12 mouse cellular contexts compared by ENCODE assay signal in the genomic region with DNA sequence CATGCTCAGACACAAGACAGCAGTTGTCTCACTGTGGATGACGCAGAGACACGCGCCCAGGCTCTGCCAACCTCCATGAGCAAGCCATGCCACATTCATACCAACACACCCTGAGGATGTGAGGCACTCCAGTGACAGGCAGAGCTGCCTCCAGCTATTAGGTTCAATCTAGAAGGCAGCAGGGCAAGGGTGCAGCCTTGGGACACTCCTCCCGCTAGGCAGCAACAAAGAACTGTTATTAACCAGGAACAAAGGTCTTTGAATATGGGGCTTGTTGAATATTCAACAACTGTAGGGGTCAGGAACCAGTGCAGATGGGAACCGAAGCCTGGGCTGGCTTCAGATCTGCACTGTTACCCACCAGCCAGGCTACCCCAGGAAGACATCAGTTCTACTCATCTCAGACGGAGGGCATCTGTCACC. TPM values are rescaled to one million over a fixed set of nuclear protein-coding genes. Genes with fewer than 3 reads are reported as not detected.
DNase-seq lines count a peak whose midpoint lies in the region; ATAC-seq and TF ChIP-seq lines count a peak whose summit lies in the region.
"Had no signal": no experiment of that assay in that cellular context is flagged by ENCODE, and none has a peak within 500 bp of the region (broad histone marks: within the 10 kb centered on the region; RNA-seq: fewer than 3 reads in every experiment).

No protein-coding gene starts in this region.

- no peak overlapping the region for H3K9ac ChIP-seq in hindbrain, embryonic 13.5 days
- H3K9ac ChIP-seq in stomach, postnatal 0 days (ENCODE audit: low read length): no peak overlapping the region

- DNase-seq in frontal cortex, postnatal 36 days (ENCODE audit: low spot score in 2 of 2): no peak
- DNase-seq in right cerebral cortex, adult 18-20 months: peak; percentile 48
- DNase-seq in right cerebral cortex, postnatal 14 days: no peak
- peak; percentile 35 for DNase-seq in stomach, postnatal 0 days (ENCODE audit: low spot score)
- no peak for DNase-seq in thymus, postnatal 10 days (ENCODE audit: low spot score in 2 of 2)
- no peak for DNase-seq in liver
- DNase-seq: gastrocnemius, postnatal 36 days; lung, adult 18-20 months had no signal

- peaks cover 7% of the 10 kb centered on the region for H3K36me3 ChIP-seq in hindbrain, embryonic 13.5 days
- no peaks in the 10 kb centered on the region for H3K36me3 ChIP-seq in stomach, postnatal 0 days (ENCODE audit: control insufficient read depth, insufficient read depth, low read length)

- TF ChIP-seq CTCF in stomach, postnatal 0 days (IDR thresholded peaks at IDR 0.05; ENCODE audit: low read depth): no peak

- no peak overlapping the region for H3K27ac ChIP-seq in hindbrain, embryonic 13.5 days
- H3K27ac ChIP-seq in stomach, postnatal 0 days (replicated peaks): peak overlapping the region; percentile 45; the same call in 1 of the 2 replicates

- H3K4me2 ChIP-seq in hindbrain, embryonic 13.5 days: no peak overlapping the region
- H3K4me2 ChIP-seq in stomach, postnatal 0 days (replicated peaks; ENCODE audit: low read depth): no peak overlapping the region

- 22% methylated on average over 6 of the region's 6 CpGs for WGBS in hindbrain, embryonic 13.5 days
- 61% methylated on average over 6 of the region's 6 CpGs for WGBS in stomach, postnatal 0 days

- peaks cover 7% of the 10 kb centered on the region; the same call in 1 of the 2 replicates for H3K9me3 ChIP-seq in hindbrain, embryonic 13.5 days
- no peaks in the 10 kb centered on the region for H3K9me3 ChIP-seq in stomach, postnatal 0 days (ENCODE audit: control insufficient read depth, low read length)

- H3K27me3 ChIP-seq in hindbrain, embryonic 13.5 days: no peaks in the 10 kb centered on the region
- H3K27me3 ChIP-seq in stomach, postnatal 0 days (ENCODE audit: control insufficient read depth, insufficient read depth, low read length): no peaks in the 10 kb centered on the region

- peaks cover 8% of the 10 kb centered on the region for H3K4me1 ChIP-seq in hindbrain, embryonic 13.5 days (replicated peaks)
- H3K4me1 ChIP-seq in stomach, postnatal 0 days (replicated peaks; ENCODE audit: control insufficient read depth, insufficient read depth): no peaks in the 10 kb centered on the region

- no peak for TF ChIP-seq EP300 in stomach, postnatal 0 days (optimal IDR thresholded peaks at IDR 0.05)

- peak; percentile 74 for ATAC-seq in frontal cortex, adult (ENCODE audit: low TSS enrichment)
- ATAC-seq in hindbrain, embryonic 13.5 days (ENCODE audit: low FRiP score): peak; percentile 28; the same call in 1 of the 2 replicates
- peak; percentile 56 for ATAC-seq in stomach, postnatal 0 days (ENCODE audit: low FRiP score, low TSS enrichment)

- no peak overlapping the region for H3K4me3 ChIP-seq in hindbrain, embryonic 13.5 days
- H3K4me3 ChIP-seq in stomach, postnatal 0 days (ENCODE audit: low read depth, low read length): no peak overlapping the region
- H3K4me3 ChIP-seq: myocyte had no signal

RNA-seq across cellular contexts. Expression of gene Tmc7, which starts 15.4 kb away (rescaled TPM):
- 6.3 TPM in 2 replicates for polyA plus RNA-seq in hindbrain, embryonic 13.5 days (2015; fragmentation: Nextera tagmentation; extraction: Ambion mirVana)
- polyA plus RNA-seq in stomach, postnatal 0 days (2015; fragmentation: Nextera tagmentation; extraction: Ambion mirVana): 5.9 and 7.0 TPM in 2 replicates

RNA-seq across cellular contexts. Expression of gene Tmc5, which starts 28.0 kb away (rescaled TPM):
- 0.19 and 0.21 TPM in 2 replicates for polyA plus RNA-seq in hindbrain, embryonic 13.5 days (2015; fragmentation: Nextera tagmentation; extraction: Ambion mirVana)
- 7.9 and 8.5 TPM in 2 replicates for polyA plus RNA-seq in stomach, postnatal 0 days (2015; fragmentation: Nextera tagmentation; extraction: Ambion mirVana)
- polyA plus RNA-seq: myocyte; spleen, adult 2 months had no signal

RNA-seq across cellular contexts. Expression of gene Coq7, which starts 36.0 kb away (rescaled TPM):
- 105 and 106 TPM in 2 replicates for polyA plus RNA-seq in hindbrain, embryonic 13.5 days (2015; fragmentation: Nextera tagmentation; extraction: Ambion mirVana)
- 83.6 and 86.9 TPM in 2 replicates for polyA plus RNA-seq in stomach, postnatal 0 days (2015; fragmentation: Nextera tagmentation; extraction: Ambion mirVana)

Comparison
In these comparisons a context has a peak if more than half of its experiments do, and no peak if none do; other contexts are left out.
1. DNase-seq: peak in right cerebral cortex, adult 18-20 months (single experiment) and stomach, postnatal 0 days (single experiment); none in frontal cortex, postnatal 36 days (0 of 2), right cerebral cortex, postnatal 14 days (single experiment), thymus, postnatal 10 days (0 of 2) and liver (single experiment).
2. Peak in every context shown above with its lines, with median percentiles within 50 percentile points of each other: ATAC-seq.